Mouse (Mus musculus): ENCODE measurements around the gene Hoxb4.

The Hoxb4 gene

GRCm38 (mm10) chr11:96285771-96286738 lies 32.0 kb upstream of the Hoxb4 start, which contains the start of gene Hoxb7:
TSS of gene Hoxb7 (plus strand) at chr11:96286623.
- DNase-seq = peak; percentile 91

GRCm38 (mm10) chr11:96286739-96287385 lies 31.2 kb upstream of the Hoxb4 start:
- DNase-seq = peak; percentile 85

GRCm38 (mm10) chr11:96287411-96287810 lies 30.7 kb upstream of the Hoxb4 start:
- no peak for DNase-seq

- DNase-seq = no peak
Observed at GRCm38 (mm10) chr11:96288455-96289221, 29.4 kb upstream of the Hoxb4 start.

GRCm38 (mm10) chr11:96289293-96289692 lies 28.8 kb upstream of the Hoxb4 start:
- DNase-seq = peak; percentile 56

GRCm38 (mm10) chr11:96289837-96290236 lies 28.2 kb upstream of the Hoxb4 start:
- no peak for DNase-seq

- no peak for DNase-seq
Observed at GRCm38 (mm10) chr11:96290705-96291355, 27.2 kb upstream of the Hoxb4 start.

- DNase-seq = peak; percentile 85
Observed at GRCm38 (mm10) chr11:96291681-96292564, 26.1 kb upstream of the Hoxb4 start, which contains the start of gene Hoxb6. TSS of gene Hoxb6 (plus strand) at chr11:96292476.

- DNase-seq = peak; percentile 63
Observed at GRCm38 (mm10) chr11:96292565-96293301, 25.3 kb upstream of the Hoxb4 start.

GRCm38 (mm10) chr11:96293302-96293921 lies 24.7 kb upstream of the Hoxb4 start:
- peak; percentile 65 for DNase-seq

- peak; percentile 95 for DNase-seq
Observed at GRCm38 (mm10) chr11:96294245-96295091, 23.6 kb upstream of the Hoxb4 start.

- peak; percentile 86 for DNase-seq
Observed at GRCm38 (mm10) chr11:96295092-96295835, 22.8 kb upstream of the Hoxb4 start.

- DNase-seq = no peak
Observed at GRCm38 (mm10) chr11:96296997-96297396, 21.1 kb upstream of the Hoxb4 start.

- DNase-seq = no peak
Observed at GRCm38 (mm10) chr11:96297428-96297827, 20.6 kb upstream of the Hoxb4 start.

GRCm38 (mm10) chr11:96297968-96298635 lies 20.0 kb upstream of the Hoxb4 start:
- DNase-seq = no peak

- DNase-seq = peak; percentile 92
Observed at GRCm38 (mm10) chr11:96298895-96299667, 19.0 kb upstream of the Hoxb4 start.

GRCm38 (mm10) chr11:96299781-96300180 lies 18.3 kb upstream of the Hoxb4 start:
- DNase-seq = no peak
